Mouse (Mus musculus): ENCODE measurements around the gene Aspscr1.

Gene Aspscr1

DNA sequence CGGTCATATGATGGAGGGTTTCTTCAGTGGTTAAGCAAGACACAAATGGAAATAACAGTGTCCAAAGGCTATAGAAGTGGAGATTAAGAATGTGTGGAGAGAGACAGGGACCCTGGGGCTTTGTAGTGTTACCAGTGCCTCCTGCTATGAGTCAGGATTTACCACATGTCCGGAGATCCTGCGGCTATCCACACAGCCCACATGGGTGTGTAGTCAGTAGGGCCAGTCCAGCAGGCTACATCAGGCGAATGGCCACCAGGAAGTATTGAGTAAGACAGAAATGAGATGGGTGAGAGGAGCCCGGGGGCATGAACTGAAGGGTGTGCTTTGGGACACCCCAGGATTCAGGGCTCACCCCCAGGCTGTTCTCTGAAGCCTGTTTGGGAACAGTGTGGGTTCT is 9.9 kb downstream of the Aspscr1 start:
- DNase-seq (ENCODE audit: low read depth, low spot score) = no peak

DNA sequence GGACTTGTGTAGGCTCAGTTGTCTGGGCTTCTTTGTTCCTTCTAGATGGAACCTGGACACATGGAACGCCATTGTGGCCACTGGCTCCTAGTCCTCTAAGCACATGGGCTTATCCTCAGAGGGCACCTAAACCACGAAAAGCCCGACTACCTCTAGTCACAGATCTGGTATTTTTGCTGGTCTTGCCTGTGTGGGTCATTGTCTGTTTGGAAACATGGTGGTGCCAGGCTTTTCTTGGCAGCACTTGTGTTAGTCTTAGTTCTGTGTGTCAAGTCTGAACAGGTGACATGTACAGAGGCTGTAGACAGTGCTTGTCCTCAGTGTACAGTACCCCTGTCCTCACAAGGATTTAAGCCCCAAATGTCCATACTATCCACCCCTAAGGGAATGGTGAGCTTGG is 10.8 kb downstream of the Aspscr1 start:
- no peak for DNase-seq (ENCODE audit: low read depth, low spot score)

DNA sequence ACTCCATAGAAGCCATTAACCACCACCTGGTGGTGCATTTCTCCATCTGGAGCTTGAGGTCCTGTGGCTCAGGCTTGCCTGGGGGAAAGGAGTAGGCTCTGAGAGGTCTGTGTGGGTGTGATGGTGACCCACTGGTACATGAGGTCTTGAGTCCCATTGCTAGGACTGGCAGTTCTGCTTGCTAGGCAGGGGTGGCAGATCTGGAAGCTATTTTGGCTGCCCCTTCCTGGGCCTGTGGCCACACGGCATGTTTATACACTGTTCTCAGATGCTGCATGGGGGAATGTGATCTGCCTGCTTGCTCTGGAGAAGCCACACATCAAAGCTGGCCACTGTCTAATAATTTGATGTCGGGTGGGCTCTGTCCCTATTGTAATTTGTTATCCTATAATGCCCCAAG is 11.3 kb downstream of the Aspscr1 start:
- no peak for DNase-seq (ENCODE audit: low read depth, low spot score)

DNA sequence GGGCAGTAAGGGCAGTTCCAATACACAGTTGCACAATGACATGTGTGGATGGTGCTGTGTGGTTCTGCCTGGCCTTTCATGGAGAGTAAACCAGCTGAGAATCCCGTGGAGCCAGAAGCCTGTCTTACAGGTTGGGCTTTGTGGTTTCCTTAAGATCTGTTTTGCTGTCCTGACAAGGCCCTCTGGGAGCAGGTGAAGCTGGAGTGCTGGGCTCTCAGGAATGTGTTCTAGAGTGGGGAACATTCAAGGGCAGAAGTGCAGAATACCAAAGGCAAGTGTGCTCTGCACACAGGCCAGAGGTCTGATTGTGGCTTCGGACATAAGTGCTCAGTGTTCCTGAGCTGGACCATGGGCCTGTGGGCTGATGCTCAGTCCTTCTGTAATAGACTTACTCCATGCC is 11.9 kb downstream of the Aspscr1 start:
- no peak for DNase-seq (ENCODE audit: low read depth, low spot score)

DNA sequence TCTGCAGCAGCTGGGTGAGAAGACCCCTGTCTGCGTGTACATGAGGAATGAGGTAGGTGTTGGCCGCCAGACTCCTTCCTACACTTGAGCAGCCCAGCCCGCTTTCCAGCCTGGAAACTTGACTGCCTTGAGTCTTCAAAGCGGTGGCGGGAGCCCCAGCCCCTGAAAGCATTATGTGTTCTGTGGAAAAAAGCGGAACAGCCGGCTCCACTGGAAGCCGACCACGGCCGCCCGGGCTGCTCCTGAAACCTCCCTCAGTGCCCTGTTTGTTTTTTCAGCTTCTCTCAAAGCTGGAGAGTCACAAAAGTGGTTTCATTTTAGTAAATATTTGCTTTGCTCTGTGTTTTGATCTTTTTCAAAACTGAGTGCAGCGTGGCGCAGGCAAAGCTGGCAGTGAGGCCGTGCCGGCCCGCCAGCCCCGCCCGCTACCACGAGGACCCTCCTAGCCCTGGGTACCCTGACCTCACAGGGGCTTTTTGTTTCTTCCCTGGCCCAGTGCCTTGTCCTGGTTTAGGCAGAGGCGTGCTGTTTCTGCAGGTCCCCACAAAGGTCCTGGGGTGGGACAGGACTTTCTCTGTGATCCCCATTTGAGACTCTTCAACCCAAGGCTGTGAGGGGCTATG is 14.0 kb downstream of the Aspscr1 start:
- no peak for DNase-seq (ENCODE audit: low read depth, low spot score)

DNA sequence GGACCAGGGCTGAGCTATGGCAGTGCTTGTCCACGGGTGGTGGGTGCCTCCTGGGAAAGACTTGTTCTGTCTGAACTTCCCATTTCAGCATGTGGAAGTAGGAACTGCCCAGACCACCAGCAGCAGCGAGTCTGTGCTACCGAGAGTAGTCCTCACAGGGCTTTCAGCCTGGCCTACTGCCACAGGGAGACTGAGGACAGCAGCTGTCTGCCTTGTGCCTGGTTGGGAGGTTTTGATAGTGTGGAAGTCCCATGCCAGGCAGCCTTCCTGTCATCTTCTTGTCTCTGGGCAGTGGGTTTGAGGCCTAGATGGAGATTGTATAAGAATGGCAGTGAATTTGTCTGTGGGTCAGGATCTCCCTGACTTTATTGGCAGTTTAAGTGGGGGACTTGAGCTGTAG is 16.6 kb downstream of the Aspscr1 start:
- no peak for DNase-seq (ENCODE audit: low read depth, low spot score)

DNA sequence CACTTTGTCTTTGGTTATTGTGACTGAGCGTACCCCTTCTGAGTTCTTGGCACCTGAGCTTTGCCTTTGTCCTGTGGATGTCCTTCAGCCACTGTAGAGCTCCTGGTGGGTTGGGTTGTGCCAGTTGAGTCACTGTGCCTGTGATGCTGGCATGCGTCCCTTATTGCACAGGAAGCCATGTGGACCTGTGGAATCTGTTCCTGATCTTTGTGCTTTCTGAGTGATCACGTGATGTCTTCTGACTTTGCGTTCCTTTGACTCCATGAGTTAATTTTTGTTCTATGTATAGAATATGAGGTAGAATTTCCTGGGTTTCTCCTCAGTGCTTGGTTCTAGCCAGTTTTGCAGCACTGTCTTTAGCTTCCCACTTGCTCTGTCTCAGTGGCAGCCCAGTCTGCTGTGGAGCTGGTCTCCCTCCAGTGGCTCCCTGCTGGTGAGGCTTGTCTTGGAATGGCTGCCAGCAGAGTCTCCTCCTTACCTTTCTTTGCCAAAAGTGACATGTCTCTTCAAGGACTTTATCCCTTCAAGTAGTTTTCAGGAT is 19.8 kb downstream of the Aspscr1 start:
- DNase-seq (ENCODE audit: low read depth, low spot score) = no peak

DNA sequence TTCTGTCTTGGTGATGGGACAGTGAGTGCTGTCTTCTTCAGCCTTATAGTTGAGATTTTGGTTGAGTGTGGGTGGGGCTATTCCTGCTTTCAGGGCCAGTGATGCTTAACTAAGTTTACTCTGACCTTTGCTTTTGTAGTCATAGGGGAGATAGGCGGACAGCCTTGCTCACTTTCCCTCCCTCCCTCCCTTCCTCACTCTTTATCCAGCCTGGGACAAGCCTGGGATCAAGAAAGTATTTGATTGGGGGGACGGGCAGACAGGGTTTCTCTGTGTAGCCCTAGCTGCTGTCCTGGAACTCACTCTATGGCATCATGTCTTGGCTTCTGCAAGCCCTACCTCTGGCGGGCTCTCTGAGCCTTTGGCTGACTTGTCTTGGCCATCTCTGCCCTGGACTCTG is 20.7 kb downstream of the Aspscr1 start:
- DNase-seq (ENCODE audit: low read depth, low spot score) = no peak

DNA sequence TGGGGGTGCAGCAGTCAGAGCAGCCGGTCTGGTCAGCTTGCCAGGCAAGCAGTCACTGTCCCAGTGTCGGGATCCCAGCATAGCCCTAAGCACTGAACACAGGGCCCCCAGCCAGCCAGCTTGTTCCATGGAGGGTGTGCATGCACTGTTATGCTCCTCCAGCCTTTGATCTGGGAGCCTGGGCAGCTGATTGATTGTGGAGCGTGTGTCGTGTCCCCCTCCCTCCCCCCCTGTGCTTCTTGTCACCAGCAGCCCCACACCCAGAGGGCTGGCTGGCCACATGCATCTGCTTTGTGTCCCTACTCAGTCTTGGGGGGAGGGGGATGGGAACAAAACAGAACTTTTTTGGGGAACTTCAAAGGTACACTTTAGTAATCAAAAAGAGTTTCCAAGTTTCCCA is 22.4 kb downstream of the Aspscr1 start:
- no peak for DNase-seq (ENCODE audit: low read depth, low spot score)

DNA sequence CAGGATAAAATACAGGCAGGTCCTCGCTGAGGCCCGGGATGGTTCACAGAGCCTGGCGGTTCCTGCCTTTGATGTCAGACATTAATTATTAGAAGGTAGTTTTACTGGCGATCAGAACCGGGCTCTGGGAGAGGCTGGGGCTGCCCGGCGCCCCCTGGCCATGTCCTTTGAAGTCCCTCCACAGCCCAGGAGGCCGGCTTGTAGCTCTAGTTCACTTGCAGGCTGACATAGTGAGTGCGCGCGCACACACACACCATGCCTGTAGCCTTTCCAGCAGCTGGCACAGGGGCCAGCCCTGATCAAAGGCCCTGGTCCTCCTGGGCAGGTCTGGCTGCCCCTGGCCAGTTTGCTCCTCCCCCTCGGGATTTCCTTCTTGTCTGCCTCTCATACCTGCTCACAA is 22.9 kb downstream of the Aspscr1 start:
- DNase-seq (ENCODE audit: low read depth, low spot score) = no peak

DNA sequence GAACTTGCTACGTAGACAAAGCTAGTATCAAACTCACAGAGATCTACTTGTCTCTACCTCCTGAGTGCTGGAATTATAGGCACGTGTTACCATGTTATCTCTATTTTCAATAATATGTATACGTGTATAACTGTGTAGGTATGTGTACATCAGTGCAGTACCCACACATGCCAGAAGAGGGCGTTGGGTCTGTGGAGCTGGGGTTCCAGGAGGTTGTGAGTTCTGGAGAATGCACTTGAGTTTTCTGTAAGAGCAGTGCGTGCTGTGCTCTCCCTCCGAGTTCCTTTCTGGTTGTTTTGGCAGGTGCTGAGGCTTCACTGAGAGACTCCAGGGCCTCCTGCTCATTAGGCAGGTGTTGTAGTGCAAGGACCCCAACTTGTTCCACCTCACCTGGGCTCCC is 23.8 kb downstream of the Aspscr1 start:
- no peak for DNase-seq (ENCODE audit: low read depth, low spot score)

DNA sequence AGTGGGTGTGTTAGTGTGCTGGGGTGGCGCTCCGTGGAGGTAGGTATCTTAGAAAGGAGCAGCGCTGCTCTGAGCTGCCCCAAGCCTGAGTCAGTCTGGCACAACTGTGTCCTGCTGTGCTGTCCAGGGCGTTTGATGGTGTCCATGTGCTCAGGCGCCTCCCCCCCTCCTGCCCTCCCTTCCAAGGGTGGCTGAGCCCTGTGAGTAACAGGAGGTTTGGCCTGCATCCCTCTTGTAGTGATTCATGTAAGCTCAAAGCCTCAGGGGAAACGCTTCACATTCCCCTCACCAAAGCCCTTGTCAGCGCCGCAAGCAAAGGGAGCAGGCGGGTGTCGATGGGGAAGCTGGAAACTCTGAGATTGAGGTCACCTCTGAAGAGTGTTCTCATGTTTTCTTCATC is 25.0 kb downstream of the Aspscr1 start:
- no peak for DNase-seq (ENCODE audit: low read depth, low spot score)

DNA sequence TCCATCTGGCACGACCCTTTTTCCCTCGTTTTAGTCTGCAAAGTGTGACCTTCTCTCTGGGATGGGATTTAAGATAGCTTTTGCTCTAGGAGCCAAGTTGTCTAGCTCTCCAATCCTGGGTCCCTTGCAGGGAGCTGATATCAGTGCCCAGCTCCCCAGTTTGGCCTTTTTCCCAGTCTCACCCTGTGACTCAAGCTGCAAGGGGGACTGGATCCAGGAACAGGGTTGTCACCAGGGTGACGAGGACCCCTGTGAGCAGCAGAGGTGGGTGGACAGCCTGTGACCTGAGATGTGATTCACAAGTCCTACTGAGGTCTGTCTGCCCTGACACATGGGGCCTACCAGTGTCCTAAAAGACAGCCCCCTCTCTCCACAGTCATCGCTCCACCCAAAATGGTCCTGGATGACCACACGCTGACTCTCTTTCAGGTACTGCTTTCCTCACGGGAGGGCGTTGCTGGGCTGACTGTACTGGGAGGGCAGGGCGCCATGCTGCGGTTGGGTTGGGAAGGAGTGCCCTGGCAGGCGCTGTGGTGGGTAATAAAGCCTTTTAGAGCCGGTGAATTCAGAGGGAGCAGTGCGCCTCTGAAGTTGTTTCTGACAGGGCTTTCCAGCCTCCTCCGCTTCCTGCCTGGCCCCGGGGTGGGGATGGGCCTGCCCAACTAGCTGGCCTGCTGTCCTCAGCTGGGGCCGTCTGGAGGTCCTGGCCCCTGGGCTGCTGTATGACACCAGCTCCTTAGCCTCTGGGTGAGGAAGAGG is 31.1 kb downstream of the Aspscr1 start:
- no peak for DNase-seq (ENCODE audit: low read depth, low spot score)

DNA sequence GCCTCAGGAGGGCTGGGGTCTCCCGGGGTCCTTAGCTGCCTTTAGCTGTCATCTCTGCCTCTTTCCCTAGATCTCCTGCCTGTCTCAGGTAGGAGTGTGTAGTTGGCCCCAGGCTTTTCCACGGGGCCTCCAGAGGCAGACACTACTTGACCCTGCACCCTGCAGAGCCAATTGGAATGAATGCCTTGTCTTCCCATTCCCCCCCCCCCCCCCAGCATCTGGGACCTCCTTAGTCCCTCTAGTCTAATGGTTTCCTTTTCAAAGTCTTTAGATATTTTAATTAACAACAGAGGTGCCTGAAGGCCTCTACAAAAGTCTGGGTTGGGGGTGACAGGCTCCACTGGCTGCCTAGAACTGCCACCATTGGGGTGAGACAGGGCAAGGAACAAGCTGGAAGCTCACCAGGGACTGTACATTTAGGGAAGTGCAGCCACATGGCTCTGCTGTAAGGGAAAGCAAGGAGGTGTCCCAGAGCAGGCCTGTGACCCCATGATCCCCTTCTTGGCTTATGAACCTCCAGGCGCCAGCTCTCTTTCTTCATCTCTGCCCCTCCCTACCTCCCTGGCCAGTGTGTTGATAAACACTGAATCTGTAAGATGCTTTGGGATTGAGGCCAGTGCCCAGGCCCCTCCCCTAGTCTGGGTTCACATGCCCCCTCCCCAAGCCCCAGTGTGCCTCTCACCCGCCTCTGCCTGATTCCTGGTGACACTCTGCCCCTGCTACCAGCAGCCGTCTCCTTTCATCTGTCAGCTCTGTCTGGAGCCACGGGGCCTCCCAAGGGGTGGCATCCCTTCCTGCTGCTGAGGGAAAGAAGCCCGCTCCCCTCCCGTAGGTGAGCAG is 31.9 kb downstream of the Aspscr1 start:
- DNase-seq (ENCODE audit: low read depth, low spot score) = no peak

DNA sequence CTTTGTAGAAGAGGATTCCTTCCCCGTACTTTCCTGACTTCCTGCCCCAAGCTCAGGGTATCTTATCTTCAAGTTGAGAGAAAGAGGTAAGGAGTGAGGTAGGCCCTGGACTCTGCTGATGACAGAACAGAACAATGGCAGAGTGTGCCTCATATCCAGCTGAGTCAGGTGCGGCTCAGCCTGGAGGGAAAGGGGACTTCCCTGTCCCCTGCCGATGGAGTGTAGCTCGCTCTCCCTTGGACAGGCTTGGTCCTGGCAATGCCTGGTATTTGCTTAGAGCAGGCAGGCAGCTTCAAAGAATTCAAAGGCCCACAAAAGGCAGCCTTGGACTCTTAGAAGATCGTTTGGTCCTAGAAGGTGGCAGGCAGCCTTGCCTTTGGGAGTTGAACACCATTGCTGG is 33.3 kb downstream of the Aspscr1 start:
- DNase-seq (ENCODE audit: low read depth, low spot score) = no peak

DNA sequence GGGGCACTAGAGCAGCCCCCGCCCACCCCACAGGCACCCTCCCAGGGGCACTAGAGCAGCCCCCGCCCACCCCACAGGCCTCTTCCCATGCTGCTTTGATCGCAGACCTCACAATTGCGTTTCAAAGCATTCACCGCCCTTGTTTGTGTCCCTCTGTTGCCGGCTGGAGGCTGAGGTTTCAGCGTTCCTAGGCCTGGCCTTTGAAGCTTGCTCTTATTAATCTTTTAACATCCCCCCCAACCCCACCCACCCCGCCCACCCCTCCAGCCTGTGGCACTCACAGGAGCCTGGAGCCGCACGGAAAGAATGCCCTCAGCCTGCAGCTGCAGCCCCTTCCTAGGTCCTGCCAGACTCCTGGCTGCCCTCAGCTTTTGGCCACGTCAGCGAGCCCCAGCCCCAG is 34.5 kb downstream of the Aspscr1 start:
- no peak for DNase-seq (ENCODE audit: low read depth, low spot score)

DNA sequence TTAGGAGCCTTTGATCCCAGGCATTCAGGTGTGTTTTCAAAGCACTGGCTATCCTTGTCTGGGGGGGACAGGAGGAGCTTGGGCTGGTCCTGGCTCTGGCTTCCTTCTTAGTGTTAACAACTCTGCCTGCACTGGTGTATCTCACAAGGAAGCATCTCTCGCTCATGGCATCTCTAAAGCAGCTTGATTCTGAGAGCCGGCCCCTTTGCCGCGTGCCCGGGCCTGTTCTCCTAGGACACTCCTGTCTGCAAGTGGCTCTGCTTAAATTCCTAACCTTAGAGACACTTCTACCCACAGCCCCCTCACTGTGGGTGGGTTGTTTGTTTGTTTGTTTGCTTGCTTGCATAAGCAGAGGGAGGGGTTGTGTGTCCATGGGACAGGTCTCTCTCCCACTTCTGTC is 35.2 kb downstream of the Aspscr1 start:
- DNase-seq (ENCODE audit: low read depth, low spot score) = no peak

DNA sequence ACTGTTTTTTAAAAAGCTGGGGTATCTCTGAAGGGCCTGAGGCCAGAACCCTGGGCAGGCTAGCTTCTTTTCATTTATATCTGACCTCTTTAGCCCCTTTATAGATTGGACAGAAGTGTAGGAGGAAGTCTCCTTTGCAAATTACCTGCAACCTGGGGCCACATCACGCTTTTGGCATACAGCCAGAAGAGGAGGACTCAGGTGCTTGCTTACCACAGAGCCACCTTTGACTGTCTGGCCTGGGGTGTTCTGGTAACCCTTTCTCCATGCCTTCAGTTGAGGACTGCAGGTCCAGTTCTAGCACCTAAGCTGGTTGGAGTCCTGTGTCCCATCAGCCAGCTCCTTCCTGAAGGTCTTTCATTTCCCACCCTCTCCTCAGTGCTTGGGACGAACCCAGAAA is 36.8 kb downstream of the Aspscr1 start:
- DNase-seq (ENCODE audit: low read depth, low spot score) = no peak

DNA sequence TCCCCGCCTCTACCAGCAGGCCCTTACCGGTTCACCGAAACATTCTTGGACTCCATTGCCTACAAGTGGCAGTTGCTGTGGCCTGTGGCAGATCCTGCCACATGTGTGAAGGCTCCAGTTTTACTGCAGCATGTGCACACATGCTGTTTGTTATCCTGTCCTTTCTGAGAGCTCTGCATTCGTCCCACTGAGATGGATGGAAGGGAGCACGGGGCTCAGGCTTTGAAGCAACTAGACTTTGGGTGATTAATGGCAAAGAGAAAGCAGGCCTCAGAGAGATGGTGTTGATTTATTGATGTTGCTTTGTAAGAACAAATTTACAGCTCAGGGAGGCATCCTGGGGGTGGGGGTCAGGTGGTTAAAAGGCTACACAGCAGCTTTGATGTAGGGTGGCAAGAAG is 37.9 kb downstream of the Aspscr1 start:
- no peak for DNase-seq (ENCODE audit: low read depth, low spot score)

DNA sequence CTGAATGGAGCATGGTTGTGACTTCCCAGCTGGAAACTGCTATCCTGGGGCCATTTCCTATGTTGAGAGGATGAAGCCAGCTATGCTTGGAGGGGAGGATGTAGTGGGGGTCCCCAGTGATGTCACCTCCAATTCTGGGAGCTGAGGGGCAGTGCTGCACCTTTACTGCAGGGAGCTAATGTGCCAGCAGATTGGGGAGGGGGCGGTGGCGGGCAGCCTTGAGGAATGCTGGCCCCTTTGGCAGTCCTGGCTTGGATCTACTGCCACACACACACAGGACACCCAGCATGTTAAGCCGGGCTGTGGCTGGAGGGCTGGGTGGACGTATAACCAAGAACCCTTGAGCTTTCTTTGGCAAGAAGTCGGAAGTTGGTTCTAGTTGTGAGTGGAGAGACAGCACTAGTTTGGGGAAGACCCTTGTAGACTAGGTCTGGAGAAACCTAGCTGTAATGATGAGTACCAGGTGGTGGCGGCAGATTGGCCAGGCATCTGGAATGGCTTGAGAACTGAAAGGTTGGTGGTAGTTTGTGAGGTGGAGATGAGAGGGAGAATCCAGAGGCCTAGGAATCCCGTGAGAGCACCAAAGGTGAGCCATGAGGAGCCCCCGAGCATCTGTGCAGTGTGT is 39.3 kb downstream of the Aspscr1 start:
- no peak for DNase-seq (ENCODE audit: low read depth, low spot score)

DNA sequence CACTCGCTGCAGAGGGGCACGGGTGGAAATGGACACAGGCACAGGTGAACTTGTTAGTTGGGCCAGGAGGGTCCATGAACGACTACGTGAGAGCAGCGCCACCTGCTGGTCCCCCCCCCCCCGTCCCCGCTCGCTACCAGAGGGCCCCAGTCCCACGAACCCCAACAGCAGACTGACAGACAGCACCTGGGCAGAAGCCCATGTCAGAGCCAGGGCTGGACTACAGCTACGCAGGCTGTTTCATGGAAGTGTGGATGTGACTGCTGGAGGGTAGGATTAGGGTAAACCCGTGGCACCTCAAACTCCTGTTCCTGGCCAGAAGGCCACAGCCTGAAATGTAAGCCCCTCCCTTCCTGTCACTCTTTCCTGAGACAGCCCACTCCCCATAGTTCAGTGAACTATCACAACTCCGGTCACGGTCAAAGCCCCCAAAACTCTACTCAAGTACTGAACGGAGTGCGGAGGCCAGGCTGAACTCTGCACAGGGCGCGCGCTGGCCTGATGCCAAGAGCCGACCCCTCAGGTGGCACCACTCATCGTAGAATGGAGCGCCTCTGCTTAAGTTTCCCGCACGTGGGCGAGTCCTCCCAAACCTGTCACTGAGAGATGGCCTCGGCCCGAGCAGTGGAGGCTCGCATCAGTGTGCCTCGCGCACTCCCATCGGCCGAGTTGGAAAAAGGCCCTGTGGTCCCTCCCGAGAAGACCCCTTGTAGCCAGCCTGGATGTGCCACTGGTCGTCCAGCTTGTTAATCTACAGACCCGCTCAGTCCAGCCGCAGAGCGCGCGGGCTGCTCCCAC is 40.2 kb downstream of the Aspscr1 start:
- DNase-seq (ENCODE audit: low read depth, low spot score) = no peak
